Mouse (Mus musculus) kidney, adult 2 months (tissue): ENCODE data around the gene Txnrd2. TPM values are rescaled to one million over a fixed set of nuclear protein-coding genes. Genes with fewer than 3 reads are reported as not detected.

Experiments used
- DNase-seq: peaks from one replicate; pipeline ENCODE4 v3.0.0; 2021
- H3K27ac ChIP-seq: fragments of 200-500 bp; 2 replicates; pipeline ENCODE4 v1.5.1; 2012; ENCODE audit warnings: low read depth, low read length, control low read depth, inconsistent platforms; ENCODE audit not compliant: insufficient read depth
- H3K27me3 ChIP-seq: fragments of 200-500 bp; replicated peaks from 2 replicates; pipeline ENCODE4 v1.6.1; 2012; ENCODE audit warnings: mild to moderate bottlenecking, moderate library complexity, low read length, inconsistent platforms; ENCODE audit not compliant: control insufficient read depth, insufficient read depth
- H3K36me3 ChIP-seq: fragments of 200-500 bp; 2 replicates; pipeline ENCODE4 v1.6.1; 2012; ENCODE audit warnings: mild to moderate bottlenecking, moderate library complexity, low read length, inconsistent platforms; ENCODE audit not compliant: control insufficient read depth, insufficient read depth
- H3K4me1 ChIP-seq: fragments of 200-500 bp; 2 replicates; pipeline ENCODE4 v1.6.1; 2011; ENCODE audit warnings: low read length; ENCODE audit not compliant: control insufficient read depth, insufficient read depth
- H3K4me3 ChIP-seq: fragments of 200-500 bp; 2 replicates; pipeline ENCODE4 v1.5.1; 2011; ENCODE audit warnings: mild to moderate bottlenecking, low read depth, low read length, control low read depth; ENCODE audit not compliant: insufficient read depth
- CTCF ChIP-seq: fragments of 200-500 bp; conservative IDR thresholded peaks from 2 replicates; pipeline ENCODE4 v1.5.1; 2011; ENCODE audit warnings: low read depth, mild to moderate bottlenecking, control low read depth, low read length, moderate library complexity, mixed read lengths; ENCODE audit not compliant: insufficient read depth, insufficient read length
- POLR2A ChIP-seq: fragments of 200-500 bp; IDR thresholded peaks from one replicate; pipeline ENCODE4 v1.6.1; 2011; ENCODE audit warnings: low read depth, low read length, control low read depth
- WGBS: fragments of 180-500 bp; shearing (Covaris S2); methylation state at CpG from one replicate; pipeline ENCODE4 v1.1.7; 2018; 5-methylcytosine and 5-hydroxymethylcytosine counted together
- polyA plus RNA-seq: library from polyadenylated mRNA; depleted of rRNA; stranded (reverse); fragments of >200 nt; gene quantifications from 2 replicates; pipeline ENCODE4 v1.2.3, GENCODE M21; 2012

The Txnrd2 gene
- polyA plus RNA-seq, 1 experiment = 39.1 TPM

- DNase-seq = no peak
- Histone ChIP-seq H3K27me3 (no peaks in the 10 kb centered on the region), H3K27ac (no peak overlapping the region), H3K4me3 (no peak overlapping the region; the same call in 1 of the 2 replicates), H3K36me3 (no peaks in the 10 kb centered on the region), H3K4me1 (peaks cover 28% of the 10 kb centered on the region)
- WGBS = 51% methylated on average over 4 of the region's 4 CpGs
- TF ChIP-seq POLR2A (no peak), CTCF (no peak)
These were observed 16.4 kb upstream of the Txnrd2 start for GRCm38 (mm10) chr16:18409776-18410175.

DNA sequence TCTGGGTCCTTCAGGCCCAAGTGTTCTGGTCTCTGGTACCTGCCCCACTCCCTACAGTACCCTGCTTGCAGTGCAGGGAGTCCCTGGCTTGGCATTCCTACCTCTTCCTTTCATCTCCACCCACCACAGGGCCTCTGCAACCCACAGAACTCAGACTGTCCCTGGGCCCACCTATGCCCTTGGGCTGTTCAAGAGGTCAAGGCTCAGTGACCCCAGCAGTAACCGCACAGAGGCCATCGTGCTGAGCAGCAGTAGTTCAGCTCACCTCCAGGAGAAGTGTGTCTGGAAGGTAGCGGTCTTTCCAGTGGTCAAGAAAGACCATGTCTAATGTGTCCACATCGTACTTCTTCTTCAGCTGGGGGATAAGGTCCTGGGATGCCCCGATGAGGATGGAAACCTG, 15.8 kb upstream of the Txnrd2 start:
- Histone ChIP-seq H3K27ac (0 out of 2 replicates have a peak overlapping the region, but pooled peaks have one; percentile 2), H3K4me3 (peak overlapping the region; percentile 39), H3K27me3 (no peaks in the 10 kb centered on the region), H3K4me1 (peaks cover 28% of the 10 kb centered on the region), H3K36me3 (no peaks in the 10 kb centered on the region)
- DNase-seq = no peak
- no peak for TF ChIP-seq POLR2A
- TF ChIP-seq CTCF = no peak
- 55% methylated on average over 5 of the region's 5 CpGs for WGBS

DNA sequence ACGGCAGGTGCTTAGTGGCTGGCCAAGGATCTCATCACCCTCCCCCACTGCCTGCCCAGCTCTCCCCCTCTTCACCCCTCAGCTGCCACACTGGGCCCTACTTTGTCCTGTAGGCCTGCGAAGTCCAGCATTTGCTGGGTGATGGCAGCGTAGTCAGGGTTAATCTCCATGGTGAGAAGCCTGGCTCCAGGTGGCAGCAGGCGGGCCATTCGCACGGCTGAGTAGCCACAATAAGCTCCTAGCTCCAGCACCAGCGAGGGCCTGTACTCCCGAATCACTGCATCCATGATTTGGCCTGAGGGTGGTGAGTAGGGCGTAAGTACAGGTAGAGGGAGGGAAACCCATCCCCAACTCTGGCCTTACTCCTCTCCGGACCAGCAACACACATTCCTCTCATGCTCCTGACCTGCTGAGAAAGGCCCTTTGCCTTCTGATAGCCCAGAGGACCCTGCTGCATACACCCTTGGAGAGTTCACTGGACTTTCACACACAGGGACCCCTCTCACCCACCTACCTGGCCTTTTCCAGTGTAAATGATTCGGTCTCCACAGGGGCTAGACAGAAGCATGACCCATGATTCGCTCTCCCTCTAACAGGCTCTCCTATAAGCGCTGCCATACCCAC, 15.0 kb upstream of the Txnrd2 start:
- Histone ChIP-seq H3K27ac (peak overlapping the region; percentile 67), H3K27me3 (no peaks in the 10 kb centered on the region), H3K4me1 (peaks cover 31% of the 10 kb centered on the region), H3K36me3 (no peaks in the 10 kb centered on the region), H3K4me3 (peak overlapping the region; percentile 39)
- WGBS = 35% methylated on average over 13 of the region's 13 CpGs
- peak; percentile 87 for DNase-seq
- TF ChIP-seq POLR2A (no peak), CTCF (no peak)

DNA sequence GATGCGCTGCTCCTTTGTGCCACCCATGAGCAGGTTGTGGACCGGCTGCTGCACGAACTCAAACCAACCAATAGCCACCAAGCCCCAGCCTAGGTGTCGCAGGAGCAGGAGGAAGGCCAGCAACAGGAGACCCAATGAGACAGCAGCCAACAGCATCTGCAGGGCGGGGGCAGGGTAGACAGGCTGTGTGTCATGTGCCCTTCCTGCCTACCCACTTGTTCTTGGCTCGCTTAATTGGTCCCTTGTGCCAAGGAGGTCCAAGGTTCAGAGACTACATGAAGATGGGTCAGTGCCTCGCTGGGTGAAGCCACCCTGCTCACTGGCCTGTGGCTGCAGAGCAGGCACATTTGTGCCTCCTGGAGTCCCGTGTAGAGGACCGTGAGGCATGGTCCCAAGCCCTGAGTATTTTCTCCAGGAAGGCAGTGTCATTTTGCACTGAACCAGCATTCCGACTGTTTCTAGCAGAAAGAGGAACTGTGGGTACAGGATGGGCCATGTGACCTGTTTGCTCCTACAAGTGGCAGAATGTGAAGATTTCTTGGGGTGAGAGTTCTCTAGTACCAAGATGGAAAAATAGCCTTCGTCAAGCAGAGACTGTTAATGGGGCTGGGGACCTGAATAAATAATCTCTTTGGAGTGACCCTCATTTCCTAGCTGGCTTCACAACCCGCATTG, 14.2 kb upstream of the Txnrd2 start:
- TF ChIP-seq CTCF (no peak), POLR2A (peak; percentile 42)
- H3K36me3 ChIP-seq = no peaks in the 10 kb centered on the region
- whole genome bisulfite sequencing = 40% methylated on average over 12 of the region's 12 CpGs
- peak overlapping the region; percentile 79 for H3K27ac ChIP-seq
- H3K27me3 ChIP-seq = no peaks in the 10 kb centered on the region
- H3K4me3 ChIP-seq = peak overlapping the region; percentile 39
- peak; percentile 96 for DNase-seq
- H3K4me1 ChIP-seq = peaks cover 39% of the 10 kb centered on the region

GRCm38 (mm10) chr16:18413032-18413816, 13.0 kb upstream of the Txnrd2 start:
- peaks cover 41% of the 10 kb centered on the region for H3K4me1 ChIP-seq
- 53% methylated on average over 7 of the region's 7 CpGs for WGBS
- TF ChIP-seq POLR2A (no peak), CTCF (no peak)
- DNase-seq = peak; percentile 55
- no peak overlapping the region for H3K4me3 ChIP-seq
- H3K27ac ChIP-seq = peak overlapping the region; percentile 79
- no peaks in the 10 kb centered on the region for H3K36me3 ChIP-seq
- no peaks in the 10 kb centered on the region for H3K27me3 ChIP-seq

- H3K4me3 ChIP-seq = no peak overlapping the region
- WGBS = 36% methylated on average over 18 of the region's 18 CpGs
- peaks cover 35% of the 10 kb centered on the region for H3K4me1 ChIP-seq
- H3K27me3 ChIP-seq = no peaks in the 10 kb centered on the region
- H3K27ac ChIP-seq = peak overlapping the region; percentile 84
- DNase-seq = peak; percentile 82
- TF ChIP-seq POLR2A = no peak
- no peak for TF ChIP-seq CTCF
- no peaks in the 10 kb centered on the region for H3K36me3 ChIP-seq
These were observed 10.0 kb upstream of the Txnrd2 start for GRCm38 (mm10) chr16:18416094-18416761.

DNA sequence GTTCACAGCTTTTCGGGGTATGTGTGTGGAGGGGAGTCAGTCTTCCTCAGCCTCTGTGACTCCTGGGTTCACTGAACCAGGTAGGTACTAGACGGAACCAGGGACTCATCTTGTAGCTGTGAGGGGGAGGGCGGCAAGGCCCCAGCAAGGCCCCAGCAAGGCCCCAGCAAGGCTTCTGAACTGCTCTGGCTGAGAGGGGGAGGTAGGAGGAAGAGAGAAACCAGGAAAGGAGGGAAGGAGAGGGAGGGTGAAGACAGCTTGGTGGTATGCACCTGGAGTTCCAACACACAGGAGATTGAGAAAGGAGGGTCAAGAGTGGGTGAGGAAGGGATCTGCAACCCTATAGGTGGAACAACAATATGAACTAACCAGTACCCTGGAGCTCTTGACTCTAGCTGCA, 9.3 kb upstream of the Txnrd2 start:
- no peak for DNase-seq
- H3K4me3 ChIP-seq = no peak overlapping the region
- no peaks in the 10 kb centered on the region for H3K36me3 ChIP-seq
- TF ChIP-seq CTCF (no peak), POLR2A (no peak)
- H3K4me1 ChIP-seq = peaks cover 35% of the 10 kb centered on the region
- H3K27ac ChIP-seq = peak overlapping the region; percentile 84
- no peaks in the 10 kb centered on the region for H3K27me3 ChIP-seq
- 44% methylated on average over 3 of the region's 3 CpGs for WGBS
